Mouse (Mus musculus) forebrain, embryonic 15.5 days (tissue): Measurements from ENCODE around the gene Baiap2l2. TPM values are rescaled to one million over a fixed set of nuclear protein-coding genes. Genes with fewer than 3 reads are reported as not detected.

Experiments
- ATAC-seq: fragments of 200-750 bp; cut with Nextera tagmentation; replicated peaks from 2 replicates; pipeline ENCODE4 v1.8.0; 2017; ENCODE audit warnings: mild to moderate bottlenecking, moderate TSS enrichment, moderate library complexity
- H3K27ac ChIP-seq: fragments of 300-500 bp; sonication (generic); replicated peaks from 2 replicates; pipeline ENCODE4 v1.5.1; 2015; ENCODE audit warnings: mild to moderate bottlenecking, inconsistent platforms
- H3K27me3 ChIP-seq: fragments of 300-500 bp; sonication (generic); 2 replicates; pipeline ENCODE4 v1.6.1; 2015; ENCODE audit warnings: inconsistent platforms
- H3K36me3 ChIP-seq: fragments of 300-500 bp; sonication (generic); 2 replicates; pipeline ENCODE4 v1.6.1; 2015; ENCODE audit warnings: mild to moderate bottlenecking, inconsistent platforms
- H3K4me1 ChIP-seq: fragments of 300-500 bp; sonication (generic); 2 replicates; pipeline ENCODE4 v1.6.1; 2015; ENCODE audit warnings: inconsistent platforms
- H3K4me2 ChIP-seq: fragments of 300-500 bp; sonication (generic); replicated peaks from 2 replicates; pipeline ENCODE4 v1.6.1; 2015; ENCODE audit warnings: mild to moderate bottlenecking, inconsistent platforms
- H3K4me3 ChIP-seq: fragments of 300-500 bp; sonication (generic); 2 replicates; pipeline ENCODE4 v1.5.1; 2015; ENCODE audit warnings: mild to moderate bottlenecking, inconsistent platforms
- H3K9ac ChIP-seq: fragments of 300-500 bp; sonication (generic); replicated peaks from 2 replicates; pipeline ENCODE4 v1.6.1; 2015; ENCODE audit warnings: mild to moderate bottlenecking, inconsistent platforms
- H3K9me3 ChIP-seq: fragments of 300-500 bp; sonication (generic); 2 replicates; pipeline ENCODE4 v1.6.1; 2016; ENCODE audit warnings: inconsistent platforms
- WGBS: fragments of 180-500 bp; shearing (Covaris S2); methylation state at CpG from one replicate; pipeline ENCODE4 v1.1.7; 2015; ENCODE audit warnings: mixed read lengths; 5-methylcytosine and 5-hydroxymethylcytosine counted together
- polyA plus RNA-seq: library from polyadenylated mRNA; unstranded; fragments of >200 nt; fragmentation: Nextera tagmentation; extraction: Ambion mirVana; gene quantifications from 2 replicates; pipeline ENCODE4 v1.2.1, GENCODE M21; 2015

The Baiap2l2 gene
- polyA plus RNA-seq, result 1.9 and 3.6 TPM in 2 replicates

GRCm38 (mm10) chr15:79285399-79285798 is at the start of gene Baiap2l2:
TSS of gene Baiap2l2 (minus strand) at chr15:79285537.
- no peak within 1 kb of the TSS for H3K4me3 ChIP-seq
- no peak within 1 kb of the TSS for H3K9ac ChIP-seq
- H3K27me3 ChIP-seq, result no peaks in the 10 kb centered on the region
- H3K36me3 ChIP-seq, result no peaks in the 10 kb centered on the region
- 77% methylated on average over 10 of the region's 10 CpGs for WGBS
- ATAC-seq, result no peak
- H3K27ac ChIP-seq, result no peak within 1 kb of the TSS
- no peaks in the 10 kb centered on the region for H3K4me1 ChIP-seq
- H3K4me2 ChIP-seq, result no peak within 1 kb of the TSS
- no peaks in the 10 kb centered on the region for H3K9me3 ChIP-seq

- Histone ChIP-seq H3K4me1 (0 out of 2 replicates have a peak, but pooled peaks cover 2% of the 10 kb centered on the region), H3K4me3 (no peak overlapping the region), H3K36me3 (no peaks in the 10 kb centered on the region), H3K9me3 (no peaks in the 10 kb centered on the region), H3K9ac (no peak overlapping the region), H3K27ac (no peak overlapping the region), H3K27me3 (no peaks in the 10 kb centered on the region), H3K4me2 (no peak overlapping the region)
- 84% methylated on average over 4 of the region's 4 CpGs for WGBS
- ATAC-seq, result no peak
Observed at GRCm38 (mm10) chr15:79333409-79333808, 48.1 kb upstream of the Baiap2l2 start.

DNA sequence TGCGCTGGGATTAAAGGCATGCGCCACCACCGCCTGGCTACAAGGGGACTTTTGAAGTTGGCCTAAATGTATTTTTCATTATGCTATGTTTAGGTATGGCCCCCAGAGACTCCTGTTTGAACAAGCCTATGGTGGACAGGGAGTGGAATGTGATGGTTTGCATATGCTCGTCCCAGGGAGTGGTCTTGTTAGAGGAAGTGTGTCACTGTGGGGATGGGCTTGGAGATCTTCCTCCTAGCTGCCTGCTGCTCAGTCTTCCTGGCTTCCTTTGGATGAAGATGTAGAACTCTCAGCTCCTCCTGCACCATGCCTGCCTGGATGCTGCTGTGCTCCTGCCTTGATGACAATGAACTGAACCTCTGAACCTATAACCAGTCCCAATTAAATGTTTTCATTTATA is 45.2 kb upstream of the Baiap2l2 start:
- H3K27ac ChIP-seq, result no peak overlapping the region
- no peaks in the 10 kb centered on the region for H3K27me3 ChIP-seq
- no peak overlapping the region for H3K4me2 ChIP-seq
- no peak overlapping the region for H3K4me3 ChIP-seq
- no peak for ATAC-seq
- no peaks in the 10 kb centered on the region for H3K9me3 ChIP-seq
- no peak overlapping the region for H3K9ac ChIP-seq
- 89% methylated on average over 4 of the region's 4 CpGs for WGBS
- H3K4me1 ChIP-seq, result peaks cover 21% of the 10 kb centered on the region
- no peaks in the 10 kb centered on the region for H3K36me3 ChIP-seq

DNA sequence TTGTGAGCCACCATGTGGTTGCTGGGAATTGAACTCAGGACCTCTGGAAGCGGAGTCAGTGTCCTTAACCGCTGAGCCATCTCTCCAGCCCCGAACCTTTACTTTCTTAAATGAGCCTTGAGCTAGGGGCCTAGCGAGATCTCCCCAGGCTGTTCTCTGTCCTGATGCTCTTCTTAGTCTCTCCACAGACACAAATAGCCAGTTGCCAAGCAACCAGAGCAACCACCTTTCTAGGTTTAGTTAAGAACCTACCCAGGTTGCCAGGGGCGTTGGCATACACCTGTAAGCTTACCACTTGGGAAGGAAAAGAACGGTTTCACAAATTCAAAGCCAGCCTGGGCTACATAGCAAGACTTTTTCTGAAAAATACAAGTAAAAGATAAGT is 44.6 kb upstream of the Baiap2l2 start:
- ATAC-seq, result no peak
- Histone ChIP-seq H3K27ac (no peak overlapping the region), H3K4me1 (peaks cover 21% of the 10 kb centered on the region), H3K4me2 (no peak overlapping the region), H3K4me3 (no peak overlapping the region), H3K36me3 (no peaks in the 10 kb centered on the region), H3K27me3 (no peaks in the 10 kb centered on the region), H3K9me3 (no peaks in the 10 kb centered on the region), H3K9ac (no peak overlapping the region)
- 84% methylated on average over 6 of the region's 6 CpGs for WGBS

DNA sequence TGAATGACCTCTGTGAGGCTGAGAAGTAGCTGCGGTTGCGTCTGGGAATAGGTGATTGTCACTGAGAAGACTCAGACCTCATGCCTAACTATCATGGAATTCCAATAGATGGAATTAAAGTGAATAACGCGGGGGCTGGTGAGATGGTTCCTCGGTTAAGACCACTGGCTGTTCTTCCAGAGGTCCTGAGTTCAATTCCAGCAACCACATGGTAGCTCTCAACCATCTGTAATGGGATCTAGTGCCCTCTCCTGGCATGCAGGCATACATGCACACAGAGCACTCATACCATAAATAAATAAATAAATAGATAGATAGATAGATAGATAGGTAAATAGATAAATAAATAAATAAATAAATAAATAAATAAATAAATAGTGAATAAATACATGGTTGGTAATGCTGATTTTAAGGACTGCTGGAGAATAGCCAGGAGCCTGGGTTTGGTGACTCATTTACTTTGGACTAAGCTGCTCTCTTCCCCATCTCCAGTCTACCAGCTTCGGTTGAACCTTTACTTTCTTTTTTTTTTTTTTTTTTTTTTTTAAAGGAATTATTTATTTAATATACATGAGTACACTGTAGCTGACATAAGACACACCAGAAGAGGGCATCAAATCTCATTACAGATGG is 44.1 kb upstream of the Baiap2l2 start:
- no peaks in the 10 kb centered on the region for H3K27me3 ChIP-seq
- H3K4me1 ChIP-seq, result peaks cover 21% of the 10 kb centered on the region
- no peaks in the 10 kb centered on the region for H3K36me3 ChIP-seq
- no peak for ATAC-seq
- H3K27ac ChIP-seq, result no peak overlapping the region
- no peaks in the 10 kb centered on the region for H3K9me3 ChIP-seq
- no peak overlapping the region for H3K9ac ChIP-seq
- WGBS, result 99% methylated on average over 6 of the region's 6 CpGs
- H3K4me2 ChIP-seq, result no peak overlapping the region
- H3K4me3 ChIP-seq, result no peak overlapping the region

DNA sequence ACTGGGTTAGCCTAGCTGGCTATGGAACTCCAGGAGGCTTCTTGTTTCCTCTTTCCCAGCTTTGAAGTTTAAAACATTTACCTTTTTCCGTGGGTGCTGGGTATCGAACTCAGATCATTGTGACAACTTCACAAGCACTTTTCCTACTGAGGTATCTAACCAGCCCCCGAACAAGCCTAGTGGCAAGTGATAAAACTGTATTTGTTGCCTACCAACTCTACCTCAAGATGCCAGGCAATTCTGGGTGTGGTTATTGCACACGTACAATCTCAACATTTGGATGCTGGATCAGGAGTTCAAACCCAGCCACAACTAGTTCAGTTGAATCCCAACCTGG is 43.6 kb upstream of the Baiap2l2 start:
- ATAC-seq, result no peak
- H3K4me3 ChIP-seq, result peak overlapping the region; percentile 76; the same call in 1 of the 2 replicates
- H3K9me3 ChIP-seq, result no peaks in the 10 kb centered on the region
- H3K36me3 ChIP-seq, result no peaks in the 10 kb centered on the region
- no peak overlapping the region for H3K4me2 ChIP-seq
- H3K27ac ChIP-seq, result peak overlapping the region; percentile 91; the same call in 1 of the 2 replicates
- peaks cover 21% of the 10 kb centered on the region for H3K4me1 ChIP-seq
- WGBS, result 95% methylated on average over 4 of the region's 4 CpGs
- no peak overlapping the region for H3K9ac ChIP-seq
- no peaks in the 10 kb centered on the region for H3K27me3 ChIP-seq

DNA sequence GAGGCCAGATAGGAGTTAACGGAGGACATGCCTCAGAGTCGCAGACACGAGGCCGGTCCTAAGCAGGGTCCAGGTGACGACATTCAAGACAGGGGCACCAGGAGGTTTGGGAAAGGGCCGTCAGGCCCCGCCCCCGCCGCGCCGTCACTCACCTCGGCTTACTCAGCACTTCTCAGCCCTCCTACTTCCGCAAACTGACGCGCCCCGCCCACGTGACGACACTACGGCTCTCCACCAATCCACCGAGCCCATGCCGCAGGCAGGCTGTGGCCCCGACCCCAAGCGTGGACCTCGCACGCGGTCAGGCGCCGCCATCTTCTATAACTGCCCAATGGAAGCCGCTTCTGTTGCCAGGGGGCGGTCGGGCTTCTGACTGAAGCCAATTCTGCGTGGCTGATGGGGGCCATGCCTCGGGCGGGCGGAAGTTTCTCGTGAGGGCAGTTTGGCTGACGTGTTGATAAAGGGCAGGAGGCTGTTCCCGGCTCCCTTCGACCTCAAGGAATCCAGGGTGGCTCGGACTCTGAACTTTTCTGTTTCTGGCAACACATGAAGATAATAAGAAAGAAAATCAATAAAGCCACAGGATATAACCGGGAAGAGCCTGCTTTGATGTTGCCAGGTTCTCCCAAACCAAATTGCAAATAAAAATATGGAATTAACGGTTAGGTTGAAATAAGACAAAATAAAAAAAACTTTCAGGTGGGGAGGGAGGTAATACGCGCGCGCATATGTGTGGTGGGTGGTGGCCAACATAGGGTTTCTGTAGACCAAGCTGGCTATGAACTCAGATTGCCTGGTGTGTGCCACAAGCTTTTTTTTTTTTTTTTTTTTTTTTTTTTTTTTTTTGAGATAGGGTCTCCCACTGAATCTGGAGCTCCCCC is 43.0 kb upstream of the Baiap2l2 start, which contains the start of gene Pla2g6:
Gene Pla2g6, minus strand, starts transcription at position 333 of the 881 bp plus-strand sequence.
- Histone ChIP-seq H3K4me3 (peak within 1 kb of the TSS; percentile 76), H3K4me1 (peaks cover 24% of the 10 kb centered on the region), H3K27me3 (no peaks in the 10 kb centered on the region), H3K36me3 (no peaks in the 10 kb centered on the region), H3K4me2 (peak within 1 kb of the TSS; percentile 83), H3K9me3 (no peaks in the 10 kb centered on the region), H3K27ac (peak within 1 kb of the TSS; percentile 91), H3K9ac (peak within 1 kb of the TSS; percentile 61)
- WGBS, result 4% methylated on average over 46 of the region's 46 CpGs
- ATAC-seq, result peak; percentile 98

- WGBS, result 9% methylated on average over 20 of the region's 20 CpGs
- H3K4me1 ChIP-seq, result peaks cover 24% of the 10 kb centered on the region
- peak overlapping the region; percentile 83 for H3K4me2 ChIP-seq
- no peaks in the 10 kb centered on the region for H3K36me3 ChIP-seq
- H3K9ac ChIP-seq, result peak overlapping the region; percentile 61
- peak overlapping the region; percentile 91 for H3K27ac ChIP-seq
- H3K27me3 ChIP-seq, result no peaks in the 10 kb centered on the region
- peak overlapping the region; percentile 76 for H3K4me3 ChIP-seq
- no peaks in the 10 kb centered on the region for H3K9me3 ChIP-seq
- peak; percentile 63 for ATAC-seq
Observed at GRCm38 (mm10) chr15:79326971-79327961, 41.9 kb upstream of the Baiap2l2 start.

GRCm38 (mm10) chr15:79326264-79326663 is 40.9 kb upstream of the Baiap2l2 start:
- H3K4me3 ChIP-seq, result no peak overlapping the region
- no peaks in the 10 kb centered on the region for H3K9me3 ChIP-seq
- peaks cover 24% of the 10 kb centered on the region for H3K4me1 ChIP-seq
- ATAC-seq, result no peak
- H3K9ac ChIP-seq, result no peak overlapping the region
- H3K4me2 ChIP-seq, result no peak overlapping the region
- H3K36me3 ChIP-seq, result no peaks in the 10 kb centered on the region
- WGBS, result 84% methylated on average over 4 of the region's 4 CpGs
- H3K27me3 ChIP-seq, result no peaks in the 10 kb centered on the region
- no peak overlapping the region for H3K27ac ChIP-seq

DNA sequence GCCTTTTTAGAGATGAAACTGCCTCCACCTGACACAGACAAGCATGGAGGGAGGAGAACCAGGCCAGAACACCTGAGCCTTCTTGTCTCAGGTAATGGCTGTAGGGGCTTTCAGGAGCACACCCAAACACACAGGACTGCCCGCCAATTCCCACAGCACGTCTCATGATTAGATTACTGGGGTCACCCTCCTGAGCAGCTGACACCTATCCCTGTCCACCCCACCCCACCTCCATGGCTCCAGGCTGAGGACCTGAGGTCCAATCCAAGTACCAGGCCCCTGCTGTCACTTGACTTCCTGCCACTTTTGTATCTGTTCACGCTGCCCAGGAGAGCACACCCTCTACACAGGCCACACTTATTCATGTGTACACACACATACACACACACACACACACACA is 40.4 kb upstream of the Baiap2l2 start:
- Histone ChIP-seq H3K4me1 (peaks cover 24% of the 10 kb centered on the region), H3K9me3 (no peaks in the 10 kb centered on the region), H3K9ac (no peak overlapping the region), H3K4me2 (no peak overlapping the region), H3K27ac (no peak overlapping the region), H3K27me3 (no peaks in the 10 kb centered on the region), H3K4me3 (no peak overlapping the region), H3K36me3 (no peaks in the 10 kb centered on the region)
- no peak for ATAC-seq
- WGBS, result 85% methylated on average over 3 of the region's 3 CpGs

GRCm38 (mm10) chr15:79324373-79324772 is 39.0 kb upstream of the Baiap2l2 start:
- H3K36me3 ChIP-seq, result no peaks in the 10 kb centered on the region
- no peaks in the 10 kb centered on the region for H3K9me3 ChIP-seq
- no peak for ATAC-seq
- H3K27me3 ChIP-seq, result no peaks in the 10 kb centered on the region
- H3K4me2 ChIP-seq, result no peak overlapping the region
- H3K27ac ChIP-seq, result no peak overlapping the region
- H3K9ac ChIP-seq, result no peak overlapping the region
- H3K4me1 ChIP-seq, result peaks cover 24% of the 10 kb centered on the region
- 83% methylated on average over 3 of the region's 3 CpGs for WGBS
- H3K4me3 ChIP-seq, result no peak overlapping the region
